Mouse (Mus musculus): ENCODE measurements around the gene Id2. TPM values are rescaled to one million over a fixed set of nuclear protein-coding genes. Genes with fewer than 3 reads are reported as not detected.

Id2 gene
- total RNA-seq, 4 experiments from 2014 or later: 76.7 to 87.4 (median 81.8) TPM

GRCm38 (mm10) chr12:25108865-25109264 lies 11.9 kb upstream of the Id2 start:
- no peak for DNase-seq (ENCODE audit: low spot score in 2 of 2)

- no peak for DNase-seq (ENCODE audit: low spot score in 2 of 2)
Observed at GRCm38 (mm10) chr12:25104541-25104940, 7.6 kb upstream of the Id2 start.

- no peak for DNase-seq (ENCODE audit: low spot score in 2 of 2)
Observed at GRCm38 (mm10) chr12:25103911-25104310, 7.0 kb upstream of the Id2 start.

GRCm38 (mm10) chr12:25101389-25101788 lies 4.4 kb upstream of the Id2 start:
- no peak for DNase-seq (ENCODE audit: low spot score in 2 of 2)

- DNase-seq (ENCODE audit: low spot score in 2 of 2): peak; percentile 60 to 72
Observed at GRCm38 (mm10) chr12:25100411-25101217, 3.7 kb upstream of the Id2 start.

- DNase-seq (ENCODE audit: low spot score in 2 of 2): no peak
Observed at GRCm38 (mm10) chr12:25099563-25100408, 2.8 kb upstream of the Id2 start.

- no peak for DNase-seq (ENCODE audit: low spot score in 2 of 2)
Observed at GRCm38 (mm10) chr12:25099313-25099562, 2.3 kb upstream of the Id2 start.

GRCm38 (mm10) chr12:25098561-25099312 lies 1.8 kb upstream of the Id2 start:
- DNase-seq (ENCODE audit: low spot score in 2 of 2): peak; percentile 86 to 88

GRCm38 (mm10) chr12:25098161-25098550 lies 1.2 kb upstream of the Id2 start:
- DNase-seq (ENCODE audit: low spot score in 2 of 2): peak in 1 of 2 experiments; percentile 19

- peak in 1 of 2 experiments; percentile 59 for DNase-seq (ENCODE audit: low spot score in 2 of 2)
Observed at GRCm38 (mm10) chr12:25097210-25098160, 545 bp upstream of the Id2 start.

- no peak for DNase-seq (ENCODE audit: low spot score in 2 of 2)
Observed at GRCm38 (mm10) chr12:25096640-25097051, 294 bp downstream of the Id2 start.

- peak; percentile 97 for DNase-seq (ENCODE audit: low spot score in 2 of 2)
Observed at GRCm38 (mm10) chr12:25095974-25096639, 833 bp downstream of the Id2 start.

- no peak for DNase-seq (ENCODE audit: low spot score in 2 of 2)
Observed at GRCm38 (mm10) chr12:25095538-25095937, 1.4 kb downstream of the Id2 start.

GRCm38 (mm10) chr12:25094621-25095521 lies 2.1 kb downstream of the Id2 start:
- DNase-seq (ENCODE audit: low spot score in 2 of 2): peak in 1 of 2 experiments; percentile 40

GRCm38 (mm10) chr12:25093241-25093774 lies 3.6 kb downstream of the Id2 start:
- DNase-seq (ENCODE audit: low spot score in 2 of 2): no peak

GRCm38 (mm10) chr12:25092751-25093211 lies 4.2 kb downstream of the Id2 start:
- no peak for DNase-seq (ENCODE audit: low spot score in 2 of 2)

- peak; percentile 80 to 93 for DNase-seq (ENCODE audit: low spot score in 2 of 2)
Observed at GRCm38 (mm10) chr12:25092027-25092704, 4.8 kb downstream of the Id2 start.

GRCm38 (mm10) chr12:25089433-25089832 lies 7.5 kb downstream of the Id2 start:
- no peak for DNase-seq (ENCODE audit: low spot score in 2 of 2)
